Mouse (Mus musculus): ENCODE measurements around the gene Pdzd9. TPM values are rescaled to one million over a fixed set of nuclear protein-coding genes. Genes with fewer than 3 reads are reported as not detected.

The Pdzd9 gene
- polyA plus RNA-seq, 1 experiment from 2014 or later = 0.46 TPM

GRCm38 (mm10) chr7:120685227-120685626 lies 15.1 kb upstream of the Pdzd9 start:
- no peak overlapping the region for H3K27ac ChIP-seq
- H3K4me2 ChIP-seq (replicated peaks) = no peak overlapping the region
- ATAC-seq (ENCODE audit: low FRiP score, low read depth) = no peak
- H3K36me3 ChIP-seq = no peaks in the 10 kb centered on the region
- no peaks in the 10 kb centered on the region for H3K27me3 ChIP-seq (replicated peaks)
- no peak overlapping the region for H3K4me3 ChIP-seq
- 88% methylated on average over 6 of the region's 6 CpGs for WGBS
- no peak overlapping the region for H3K9ac ChIP-seq
- no peaks in the 10 kb centered on the region for H3K9me3 ChIP-seq
- H3K4me1 ChIP-seq = no peaks in the 10 kb centered on the region

GRCm38 (mm10) chr7:120684731-120685161 lies 14.6 kb upstream of the Pdzd9 start:
- H3K4me2 ChIP-seq (replicated peaks) = no peak overlapping the region
- no peaks in the 10 kb centered on the region for H3K9me3 ChIP-seq
- H3K27me3 ChIP-seq (replicated peaks) = no peaks in the 10 kb centered on the region
- no peaks in the 10 kb centered on the region for H3K4me1 ChIP-seq
- 94% methylated on average over 2 of the region's 2 CpGs for WGBS
- H3K9ac ChIP-seq = no peak overlapping the region
- no peak overlapping the region for H3K27ac ChIP-seq
- H3K4me3 ChIP-seq = no peak overlapping the region
- H3K36me3 ChIP-seq = no peaks in the 10 kb centered on the region
- ATAC-seq (ENCODE audit: low FRiP score, low read depth) = no peak

- Histone ChIP-seq H3K4me3 (no peak overlapping the region), H3K4me1 (peaks cover 15% of the 10 kb centered on the region), H3K27me3 (replicated peaks) (no peaks in the 10 kb centered on the region), H3K9me3 (no peaks in the 10 kb centered on the region), H3K4me2 (replicated peaks) (no peak overlapping the region), H3K9ac (no peak overlapping the region), H3K36me3 (no peaks in the 10 kb centered on the region), H3K27ac (no peak overlapping the region)
- 83% methylated on average over 4 of the region's 4 CpGs for WGBS
- no peak for ATAC-seq (ENCODE audit: low FRiP score, low read depth)
These were observed 11.9 kb upstream of the Pdzd9 start for GRCm38 (mm10) chr7:120682002-120682401.

GRCm38 (mm10) chr7:120679023-120679422 lies 8.9 kb upstream of the Pdzd9 start:
- Histone ChIP-seq H3K9me3 (no peaks in the 10 kb centered on the region), H3K4me3 (0 out of 2 replicates have a peak overlapping the region, but pooled peaks have one; percentile 2), H3K27ac (no peak overlapping the region), H3K4me1 (peaks cover 19% of the 10 kb centered on the region), H3K36me3 (no peaks in the 10 kb centered on the region), H3K27me3 (replicated peaks) (no peaks in the 10 kb centered on the region), H3K9ac (0 out of 2 replicates have a peak overlapping the region, but pooled peaks have one; percentile 21), H3K4me2 (replicated peaks) (peak overlapping the region; percentile 90)
- WGBS = 71% methylated on average over 8 of the region's 8 CpGs
- no peak for ATAC-seq (ENCODE audit: low FRiP score, low read depth)

GRCm38 (mm10) chr7:120677764-120678531 lies 7.8 kb upstream of the Pdzd9 start:
- Histone ChIP-seq H3K4me1 (peaks cover 19% of the 10 kb centered on the region), H3K27me3 (replicated peaks) (no peaks in the 10 kb centered on the region), H3K4me2 (replicated peaks) (peak overlapping the region; percentile 90), H3K9me3 (no peaks in the 10 kb centered on the region), H3K36me3 (no peaks in the 10 kb centered on the region), H3K9ac (peak overlapping the region; percentile 88), H3K27ac (no peak overlapping the region), H3K4me3 (peak overlapping the region; percentile 88)
- WGBS = 2% methylated on average over 42 of the region's 42 CpGs
- peak; percentile 83 for ATAC-seq (ENCODE audit: low FRiP score, low read depth)

GRCm38 (mm10) chr7:120677001-120677643 lies 7.0 kb upstream of the Pdzd9 start, which contains the start of gene Mosmo:
Gene Mosmo (plus strand): TSS chr7:120677618.
- Histone ChIP-seq H3K9ac (peak within 1 kb of the TSS; percentile 88), H3K9me3 (no peaks in the 10 kb centered on the region), H3K36me3 (no peaks in the 10 kb centered on the region), H3K4me1 (peaks cover 19% of the 10 kb centered on the region), H3K4me3 (peak within 1 kb of the TSS; percentile 88), H3K27ac (peak within 1 kb of the TSS; percentile 53; the same call in 1 of the 2 replicates), H3K27me3 (replicated peaks) (no peaks in the 10 kb centered on the region), H3K4me2 (replicated peaks) (peak within 1 kb of the TSS; percentile 90)
- under 1% methylated on average over 44 of the region's 44 CpGs for WGBS
- ATAC-seq (ENCODE audit: low FRiP score, low read depth) = peak; percentile 98

GRCm38 (mm10) chr7:120671271-120671670 lies 1.1 kb upstream of the Pdzd9 start:
- no peaks in the 10 kb centered on the region for H3K36me3 ChIP-seq
- H3K9me3 ChIP-seq = no peaks in the 10 kb centered on the region
- no peak overlapping the region for H3K4me2 ChIP-seq (replicated peaks)
- no peak overlapping the region for H3K9ac ChIP-seq
- H3K27me3 ChIP-seq (replicated peaks) = no peaks in the 10 kb centered on the region
- H3K4me3 ChIP-seq = no peak overlapping the region
- WGBS = 69% methylated on average over 2 of the region's 2 CpGs
- no peak for ATAC-seq (ENCODE audit: low FRiP score, low read depth)
- no peaks in the 10 kb centered on the region for H3K4me1 ChIP-seq
- H3K27ac ChIP-seq = no peak overlapping the region

- peaks cover 28% of the 10 kb centered on the region for H3K36me3 ChIP-seq
- H3K4me2 ChIP-seq (replicated peaks) = no peak overlapping the region
- no peak for ATAC-seq (ENCODE audit: low FRiP score, low read depth)
- H3K27ac ChIP-seq = no peak overlapping the region
- 96% methylated on average over 4 of the region's 4 CpGs for WGBS
- H3K4me1 ChIP-seq = no peaks in the 10 kb centered on the region
- H3K9ac ChIP-seq = no peak overlapping the region
- no peak overlapping the region for H3K4me3 ChIP-seq
- H3K27me3 ChIP-seq (replicated peaks) = no peaks in the 10 kb centered on the region
- H3K9me3 ChIP-seq = no peaks in the 10 kb centered on the region
These were observed 8.1 kb downstream of the Pdzd9 start for GRCm38 (mm10) chr7:120662079-120662478.

- H3K4me3 ChIP-seq = no peak overlapping the region
- H3K27me3 ChIP-seq (replicated peaks) = no peaks in the 10 kb centered on the region
- H3K4me2 ChIP-seq (replicated peaks) = no peak overlapping the region
- H3K9ac ChIP-seq = no peak overlapping the region
- H3K9me3 ChIP-seq = no peaks in the 10 kb centered on the region
- ATAC-seq (ENCODE audit: low FRiP score, low read depth) = no peak
- no peaks in the 10 kb centered on the region for H3K4me1 ChIP-seq
- peaks cover 84% of the 10 kb centered on the region for H3K36me3 ChIP-seq
- WGBS = 94% methylated on average over 2 of the region's 2 CpGs
- no peak overlapping the region for H3K27ac ChIP-seq
These were observed 22.3 kb downstream of the Pdzd9 start for GRCm38 (mm10) chr7:120647849-120648248.

- H3K9ac ChIP-seq = no peak overlapping the region
- peaks cover 73% of the 10 kb centered on the region for H3K36me3 ChIP-seq
- no peak overlapping the region for H3K4me3 ChIP-seq
- no peaks in the 10 kb centered on the region for H3K9me3 ChIP-seq
- ATAC-seq (ENCODE audit: low FRiP score, low read depth) = no peak
- WGBS = 67% methylated on average over 4 of the region's 4 CpGs
- no peaks in the 10 kb centered on the region for H3K27me3 ChIP-seq (replicated peaks)
- no peak overlapping the region for H3K4me2 ChIP-seq (replicated peaks)
- H3K27ac ChIP-seq = no peak overlapping the region
- no peaks in the 10 kb centered on the region for H3K4me1 ChIP-seq
These were observed 26.9 kb downstream of the Pdzd9 start for GRCm38 (mm10) chr7:120643217-120643616.

- 1% methylated on average over 11 of the region's 11 CpGs for WGBS
- Histone ChIP-seq H3K4me2 (replicated peaks) (peak overlapping the region; percentile 89), H3K9me3 (no peaks in the 10 kb centered on the region), H3K9ac (peak overlapping the region; percentile 87), H3K36me3 (peaks cover 22% of the 10 kb centered on the region), H3K27me3 (replicated peaks) (no peaks in the 10 kb centered on the region), H3K27ac (no peak overlapping the region), H3K4me1 (peaks cover 12% of the 10 kb centered on the region), H3K4me3 (peak overlapping the region; percentile 78)
- ATAC-seq (ENCODE audit: low FRiP score, low read depth) = no peak
These were observed 34.3 kb downstream of the Pdzd9 start for GRCm38 (mm10) chr7:120635821-120636220.

GRCm38 (mm10) chr7:120635362-120635781 lies 34.8 kb downstream of the Pdzd9 start:
- Histone ChIP-seq H3K4me1 (peaks cover 12% of the 10 kb centered on the region), H3K9ac (peak overlapping the region; percentile 87), H3K27me3 (replicated peaks) (no peaks in the 10 kb centered on the region), H3K9me3 (no peaks in the 10 kb centered on the region), H3K4me3 (peak overlapping the region; percentile 78), H3K27ac (peak overlapping the region; percentile 68), H3K36me3 (peaks cover 20% of the 10 kb centered on the region), H3K4me2 (replicated peaks) (peak overlapping the region; percentile 89)
- peak; percentile 88 for ATAC-seq (ENCODE audit: low FRiP score, low read depth)
- under 1% methylated on average over 32 of the region's 32 CpGs for WGBS
